Mouse (Mus musculus) urinary bladder, postnatal 25 days (tissue): Measurements from ENCODE around the gene Slc27a2.
"Not testable (repeated sequence)": the region's sequence is repeated elsewhere in the genome, so short reads cannot be mapped to it uniquely, and the experiment has no call there.

Experiments used
- DNase-seq: peaks from one replicate; pipeline ENCODE4 v3.0.0; 2022; ENCODE audit warnings: low spot score

Slc27a2 gene

DNA sequence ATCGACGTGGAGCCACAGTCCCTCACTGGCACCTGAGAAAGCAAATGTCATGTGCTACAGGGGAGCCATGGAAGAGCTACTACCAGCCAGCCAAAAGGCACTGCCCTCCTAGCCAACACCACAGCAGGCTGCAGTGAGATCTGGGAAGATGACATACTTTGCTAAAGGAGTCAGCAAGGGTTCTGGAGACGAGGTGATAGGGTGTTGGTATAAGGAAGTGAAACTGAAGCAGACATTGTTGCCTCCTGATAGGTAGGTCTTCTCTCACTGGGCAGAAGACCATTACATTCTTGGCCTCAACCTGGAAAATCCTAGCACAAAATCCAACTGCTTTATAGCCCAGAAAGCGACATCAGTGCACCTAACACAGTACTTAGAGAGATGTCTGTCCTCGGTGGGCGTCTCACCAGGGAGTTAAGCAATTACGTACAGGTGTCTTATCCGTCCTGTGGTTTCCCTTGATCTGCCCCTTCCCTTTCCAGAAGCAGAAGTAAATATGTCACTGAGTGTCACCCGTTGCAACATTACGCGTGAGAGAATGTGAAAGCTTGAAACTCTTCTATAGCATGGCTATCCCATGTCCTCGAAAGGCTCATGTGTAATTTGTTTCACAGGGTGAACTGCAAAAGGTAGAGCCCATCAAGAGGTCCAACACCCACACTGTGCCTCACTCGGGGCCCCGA lies 49.9 kb downstream of the Slc27a2 start:
- DNase-seq = no peak

DNA sequence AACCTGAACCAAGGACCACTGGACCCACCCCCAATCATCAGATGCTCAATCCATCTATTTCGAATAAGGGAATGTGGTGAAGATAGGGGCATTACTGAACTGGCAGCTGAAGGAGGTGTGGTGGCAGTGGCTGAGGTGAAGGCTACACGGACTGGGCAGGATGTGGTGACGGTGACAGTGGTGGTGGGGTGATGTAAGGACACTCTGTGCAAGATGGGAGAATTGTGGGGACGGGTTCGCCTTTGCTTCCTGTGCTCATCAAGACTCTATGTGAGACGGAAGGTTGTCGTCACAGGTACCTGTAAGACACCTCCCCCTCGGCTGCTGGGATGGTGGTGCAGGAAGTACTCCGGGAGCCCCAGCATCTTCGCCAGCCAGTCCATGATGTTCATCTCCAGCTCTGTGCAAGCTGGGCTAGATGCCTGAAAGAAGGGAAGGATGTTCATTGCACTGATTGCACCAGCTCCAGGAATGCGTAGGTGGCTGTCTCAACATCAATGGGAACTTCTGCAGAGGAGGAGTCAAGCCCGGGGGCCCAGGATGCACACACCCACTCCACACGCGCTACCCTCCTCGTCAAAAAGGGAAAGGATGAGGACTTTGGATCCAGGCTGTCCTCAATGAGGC lies 54.0 kb downstream of the Slc27a2 start:
- DNase-seq = no peak

DNA sequence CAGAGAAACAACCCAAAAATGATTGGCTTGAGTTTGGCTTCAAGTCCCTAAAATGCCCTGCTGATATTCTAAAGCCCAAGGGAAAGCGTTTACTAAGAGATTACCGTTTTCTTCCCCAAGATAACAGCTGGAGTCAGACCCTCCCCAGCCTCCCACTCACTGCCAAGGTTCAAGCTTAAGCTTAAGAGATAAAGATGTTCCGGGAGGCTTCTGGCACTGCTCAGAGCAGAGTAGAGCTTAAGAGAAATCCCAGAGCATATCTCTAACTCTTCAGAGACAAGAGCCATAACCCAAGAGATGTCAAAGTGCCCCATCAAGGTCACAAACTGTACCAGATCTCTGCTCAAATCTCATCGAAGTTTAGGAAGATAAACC lies 54.5 kb downstream of the Slc27a2 start:
- DNase-seq = no peak

DNA sequence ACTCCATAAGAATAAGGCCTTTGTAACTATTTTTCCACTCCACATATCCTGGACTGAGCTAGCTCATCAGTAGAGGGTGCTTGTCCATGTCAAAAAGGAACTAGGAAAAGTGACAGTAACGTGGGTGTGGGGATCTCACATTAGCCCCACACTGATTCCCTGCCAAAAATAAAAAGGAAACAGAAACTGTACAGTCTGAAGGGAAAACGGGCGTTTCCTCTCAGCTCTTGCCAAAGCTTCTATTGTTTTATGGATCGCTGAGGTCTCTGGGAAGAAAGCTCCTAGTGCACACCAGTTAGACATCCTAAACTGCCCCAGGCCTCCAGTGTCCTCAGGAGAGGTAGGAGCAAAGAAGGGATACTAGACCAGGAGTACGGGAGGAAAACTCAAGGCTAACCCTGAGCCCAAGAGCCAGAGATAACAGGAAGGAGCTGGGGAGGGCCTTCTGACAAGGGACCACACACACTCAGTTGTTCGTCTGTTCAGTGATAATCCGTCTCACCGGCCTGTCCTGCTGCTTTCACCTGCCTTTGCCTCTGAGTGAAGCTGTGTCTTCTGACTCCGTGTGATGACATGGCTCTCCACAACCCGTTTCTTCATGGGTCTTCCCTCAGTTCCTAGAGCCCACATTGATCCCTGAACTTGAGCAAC lies 55.5 kb downstream of the Slc27a2 start:
- no peak for DNase-seq

DNA sequence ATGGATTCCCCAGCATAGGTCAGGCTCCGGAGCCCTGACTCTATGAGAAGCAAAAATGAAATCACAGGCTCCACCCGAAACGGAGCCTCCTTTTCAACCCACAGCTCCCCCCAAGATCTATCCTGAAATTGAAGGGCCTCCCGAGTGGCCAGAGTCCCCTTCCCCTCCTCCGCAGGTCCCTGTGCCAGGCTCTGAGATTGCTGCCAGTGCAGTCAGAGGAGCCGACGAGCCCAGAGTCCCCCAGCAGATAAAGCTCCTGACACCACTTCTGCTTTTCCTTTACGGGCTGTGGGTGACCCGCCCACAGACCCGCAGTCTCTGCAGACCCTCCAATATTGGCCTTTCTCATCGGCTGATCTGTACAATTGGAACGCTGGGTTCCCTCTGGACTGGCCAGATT lies 57.4 kb downstream of the Slc27a2 start:
- not testable (repeated sequence) for DNase-seq

DNA sequence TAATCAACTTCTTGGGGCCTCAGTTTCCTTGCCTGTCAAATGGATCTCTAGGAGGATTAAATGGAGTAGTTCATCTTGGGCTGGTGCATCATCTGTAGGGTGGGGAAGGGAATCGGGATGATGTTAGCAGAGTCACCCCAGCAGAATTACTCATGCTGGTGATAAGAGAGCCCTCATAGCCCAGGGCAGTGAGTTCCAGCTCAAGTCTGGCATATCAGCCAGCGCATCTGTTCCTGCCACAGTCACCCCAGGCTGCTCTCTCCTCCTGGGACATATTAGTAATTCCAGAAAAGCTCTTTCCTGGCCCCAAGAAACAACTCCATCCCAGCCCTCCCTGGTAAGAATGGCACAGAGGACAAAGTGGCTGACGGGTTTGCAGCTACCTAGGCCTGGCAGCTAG lies 63.1 kb downstream of the Slc27a2 start:
- DNase-seq = no peak

DNA sequence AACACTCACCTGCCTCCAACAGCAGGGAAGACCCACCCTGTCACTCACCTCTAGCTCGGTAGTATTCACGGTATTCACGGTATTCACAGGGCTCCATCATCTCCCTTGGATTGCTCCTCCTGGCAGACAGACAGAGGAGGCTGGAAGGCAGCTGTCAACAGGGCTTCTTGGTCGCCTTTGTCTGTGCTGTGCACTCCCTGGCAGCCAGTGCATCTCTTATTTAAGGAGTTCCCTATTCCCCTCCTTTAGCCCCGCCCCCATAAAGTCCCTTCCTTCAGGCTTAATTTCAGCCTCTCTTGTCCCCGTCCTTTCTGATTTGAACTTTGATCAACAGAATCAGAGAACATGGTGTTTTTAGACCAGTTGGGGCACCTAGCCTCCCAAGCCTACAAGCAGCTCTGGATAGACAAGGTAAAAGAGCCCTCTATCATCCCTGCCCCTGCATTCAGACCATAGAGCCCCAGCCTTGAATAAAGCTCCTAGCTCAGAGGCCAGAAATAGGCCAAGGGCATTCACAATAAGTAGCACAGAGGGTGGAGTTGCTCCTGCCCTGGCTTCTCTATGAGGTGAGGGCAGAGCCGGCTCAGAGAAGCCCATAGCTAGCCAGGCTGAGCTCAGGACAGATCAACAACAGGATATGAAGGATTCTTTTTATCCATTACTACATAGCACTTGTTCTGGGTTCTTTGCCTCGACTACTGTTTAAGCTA lies 66.4 kb downstream of the Slc27a2 start:
- DNase-seq = no peak

DNA sequence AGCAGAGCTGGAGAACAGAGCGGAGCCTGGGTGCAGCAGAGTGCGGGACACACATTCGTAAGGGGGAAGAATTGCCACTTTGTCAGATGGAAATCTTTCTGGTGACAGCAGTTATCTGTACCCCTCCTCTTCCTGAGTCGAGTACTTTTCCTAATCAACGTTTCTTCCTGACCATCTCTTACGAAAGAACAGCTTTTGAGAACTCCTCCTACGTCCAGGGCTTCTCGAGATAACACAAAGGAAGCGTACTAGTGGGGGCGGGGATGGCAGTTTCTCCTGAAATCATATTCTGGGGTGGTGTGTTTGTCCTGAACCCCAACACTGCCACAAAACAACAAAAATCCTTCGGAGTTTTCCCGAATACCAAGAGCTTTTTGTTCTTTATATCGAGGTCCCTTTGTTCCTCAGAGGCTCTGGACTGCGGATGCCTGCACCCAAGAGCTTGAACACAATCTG lies 67.1 kb downstream of the Slc27a2 start, which contains the start of gene Hdc:
Gene Hdc (minus strand): TSS at position 51 of the 456 bp plus-strand sequence.
- no peak for DNase-seq

DNA sequence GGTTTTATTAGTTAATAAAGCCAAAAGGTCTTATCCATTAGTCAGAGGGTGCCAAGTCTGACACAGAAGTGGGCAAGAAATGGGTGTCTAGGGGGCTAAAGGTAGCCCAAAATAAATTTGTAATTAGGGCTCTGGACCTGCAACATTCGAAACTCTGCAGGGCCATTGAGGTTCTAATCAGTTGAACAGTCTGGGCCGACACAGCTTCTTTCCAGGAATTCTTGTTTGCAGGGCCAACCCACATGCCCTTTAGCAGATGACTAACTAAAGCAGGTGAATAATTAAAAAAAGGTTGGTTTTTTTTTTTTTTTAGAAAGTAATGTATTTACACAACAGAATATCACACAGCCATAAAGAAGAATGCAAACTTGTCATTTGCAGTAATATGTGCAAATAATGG lies 70.2 kb downstream of the Slc27a2 start:
- DNase-seq = no peak

DNA sequence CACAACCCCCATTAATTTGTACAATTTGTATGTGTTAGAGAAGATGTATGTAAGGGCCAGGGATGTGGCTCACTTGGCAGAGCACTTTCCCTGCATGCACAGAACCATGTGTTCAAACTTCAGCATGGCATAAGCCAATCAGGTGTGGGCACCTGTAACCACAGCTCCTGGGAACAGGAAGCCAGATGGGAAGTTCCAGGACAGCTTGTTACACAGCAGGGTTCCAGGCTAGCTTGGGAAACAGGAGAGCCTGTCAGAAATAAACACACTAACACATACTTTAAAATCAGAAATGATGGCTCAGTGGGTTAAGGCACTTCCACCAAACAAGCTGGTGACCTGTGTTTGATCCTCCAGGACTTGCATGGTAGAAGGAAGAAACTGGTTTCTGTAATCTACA lies 70.9 kb downstream of the Slc27a2 start:
- no peak for DNase-seq

DNA sequence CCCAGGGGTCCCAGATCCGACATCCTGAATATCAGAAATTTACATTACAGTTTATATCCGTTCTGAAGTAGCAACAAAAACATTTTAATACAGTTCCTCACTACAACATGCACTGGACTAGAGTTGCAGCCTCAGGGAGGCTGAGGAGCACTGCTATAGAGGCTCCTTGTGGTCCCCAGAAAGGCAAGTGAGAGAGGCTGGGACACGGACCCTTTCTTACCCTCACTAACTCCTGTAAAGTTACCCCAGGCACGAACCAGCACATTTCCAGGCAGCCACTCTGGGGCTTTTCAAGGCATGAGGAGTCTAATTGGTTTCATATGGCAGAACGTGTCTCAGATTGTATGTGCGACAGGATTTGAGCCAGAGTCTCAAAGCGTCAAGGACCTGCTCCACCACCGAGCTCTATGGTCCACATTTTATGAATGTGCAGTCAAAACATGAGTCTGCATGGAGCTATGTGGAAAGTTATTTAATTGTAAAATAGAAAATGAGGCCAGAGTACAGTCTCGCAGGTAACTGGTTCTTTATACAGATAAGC lies 76.3 kb downstream of the Slc27a2 start:
- DNase-seq = no peak

DNA sequence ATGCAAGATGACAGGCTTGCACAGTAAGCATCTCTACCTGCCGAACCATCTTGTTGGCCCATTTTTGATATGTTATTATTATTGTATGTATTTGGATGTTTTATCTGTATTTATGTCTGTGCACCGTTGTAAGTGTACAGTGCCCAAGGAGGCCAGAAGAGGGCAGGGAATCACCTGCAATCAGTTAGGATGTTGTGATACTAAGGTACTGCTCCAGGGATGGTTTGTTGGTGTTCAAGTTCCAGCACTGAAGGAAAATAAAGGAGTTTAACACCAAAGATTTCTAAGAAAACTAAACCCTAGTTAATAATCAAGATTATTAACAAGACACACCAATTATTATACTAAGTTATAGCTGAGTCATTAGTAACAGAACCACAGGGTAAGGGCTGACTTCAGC lies 81.0 kb downstream of the Slc27a2 start:
- no peak for DNase-seq

DNA sequence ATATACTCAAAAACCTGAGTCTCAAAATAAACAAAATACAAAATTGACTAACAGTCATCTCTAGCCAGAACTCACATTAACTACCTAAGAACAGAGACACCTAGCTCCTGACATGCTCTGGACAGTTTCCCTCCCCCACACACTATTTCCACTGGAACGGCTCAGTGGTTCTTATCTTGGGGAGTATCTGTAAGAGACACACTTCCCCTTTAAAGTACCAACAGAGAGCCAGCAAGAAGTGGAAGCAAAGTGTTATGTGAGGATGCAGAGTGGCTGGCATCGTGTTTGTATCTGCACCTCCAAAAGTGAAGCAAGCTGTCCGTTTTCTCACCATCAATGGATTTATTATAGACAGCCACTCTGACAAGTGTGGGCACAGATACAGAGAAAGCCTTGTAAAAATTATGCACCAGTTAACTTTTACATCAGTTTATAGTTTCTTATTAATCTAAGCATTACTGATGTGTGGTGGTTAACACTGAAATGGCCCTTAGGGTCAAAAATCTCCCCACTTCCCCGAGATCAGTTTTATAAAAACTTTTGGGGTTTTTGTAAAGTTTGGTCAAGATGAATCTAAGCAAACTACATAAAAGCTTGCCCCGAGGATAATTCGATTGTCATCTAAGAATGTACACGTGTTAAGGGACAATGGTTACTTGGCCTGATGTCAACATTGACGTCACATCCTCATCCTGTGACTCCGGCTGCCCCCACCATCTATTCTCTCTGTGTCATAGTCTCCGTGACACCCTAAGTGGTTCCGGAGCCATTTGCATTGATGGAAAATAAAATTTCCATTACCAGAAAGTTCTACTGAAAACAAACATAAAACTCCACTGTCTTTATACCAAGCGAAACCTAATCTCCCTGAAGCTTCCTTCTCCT lies 84.0 kb downstream of the Slc27a2 start:
- DNase-seq = no peak
